Mouse (Mus musculus): ENCODE data around the gene Pnpla2. TPM values are rescaled to one million over a fixed set of nuclear protein-coding genes. Genes with fewer than 3 reads are reported as not detected.
"Not testable (repeated sequence)": the region's sequence is repeated elsewhere in the genome, so short reads cannot be mapped to it uniquely, and the experiment has no call there.

Gene Pnpla2
- total RNA-seq, 4 experiments from 2014 or later = 21.2 to 32.6 (median 27.2) TPM

GRCm38 (mm10) chr7:141446374-141446773 is 8.6 kb upstream of the Pnpla2 start:
- DNase-seq (ENCODE audit: low spot score in 2 of 2) = not testable (repeated sequence)

GRCm38 (mm10) chr7:141447110-141447991 is 7.6 kb upstream of the Pnpla2 start, which contains the start of gene Rplp2:
Rplp2 (plus strand) TSS chr7:141447370.
- DNase-seq (ENCODE audit: low spot score in 2 of 2) = peak; percentile 93 to 94

DNA sequence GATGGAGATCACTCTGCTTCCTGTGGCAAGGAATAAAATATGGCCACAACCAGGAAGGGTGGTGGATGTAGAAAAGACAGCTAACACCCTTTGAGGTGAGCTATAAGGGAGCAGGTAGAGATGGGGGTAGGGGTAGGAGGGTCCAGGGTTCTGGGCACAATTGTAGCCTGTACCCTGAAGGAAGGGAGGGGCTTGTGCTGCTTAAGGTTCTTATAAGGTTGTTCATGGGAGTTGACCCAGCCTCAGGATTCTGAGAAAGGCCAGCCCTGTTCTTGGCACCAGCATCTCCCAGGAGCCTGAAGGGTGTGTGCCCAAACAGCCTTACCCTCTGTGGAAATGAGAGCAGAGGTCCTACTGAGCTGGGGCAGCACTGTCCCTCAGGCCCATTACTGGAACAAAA is 3.1 kb upstream of the Pnpla2 start:
- DNase-seq (ENCODE audit: low spot score in 2 of 2) = no peak

- no peak for DNase-seq (ENCODE audit: low spot score in 2 of 2)
Observed at GRCm38 (mm10) chr7:141453636-141454035, 1.4 kb upstream of the Pnpla2 start.

GRCm38 (mm10) chr7:141455610-141456314 is 764 bp downstream of the Pnpla2 start:
- no peak for DNase-seq (ENCODE audit: low spot score in 2 of 2)

GRCm38 (mm10) chr7:141456739-141457138 is 1.7 kb downstream of the Pnpla2 start:
- no peak for DNase-seq (ENCODE audit: low spot score in 2 of 2)

- no peak for DNase-seq (ENCODE audit: low spot score in 2 of 2)
Observed at GRCm38 (mm10) chr7:141457236-141457635, 2.2 kb downstream of the Pnpla2 start.

DNA sequence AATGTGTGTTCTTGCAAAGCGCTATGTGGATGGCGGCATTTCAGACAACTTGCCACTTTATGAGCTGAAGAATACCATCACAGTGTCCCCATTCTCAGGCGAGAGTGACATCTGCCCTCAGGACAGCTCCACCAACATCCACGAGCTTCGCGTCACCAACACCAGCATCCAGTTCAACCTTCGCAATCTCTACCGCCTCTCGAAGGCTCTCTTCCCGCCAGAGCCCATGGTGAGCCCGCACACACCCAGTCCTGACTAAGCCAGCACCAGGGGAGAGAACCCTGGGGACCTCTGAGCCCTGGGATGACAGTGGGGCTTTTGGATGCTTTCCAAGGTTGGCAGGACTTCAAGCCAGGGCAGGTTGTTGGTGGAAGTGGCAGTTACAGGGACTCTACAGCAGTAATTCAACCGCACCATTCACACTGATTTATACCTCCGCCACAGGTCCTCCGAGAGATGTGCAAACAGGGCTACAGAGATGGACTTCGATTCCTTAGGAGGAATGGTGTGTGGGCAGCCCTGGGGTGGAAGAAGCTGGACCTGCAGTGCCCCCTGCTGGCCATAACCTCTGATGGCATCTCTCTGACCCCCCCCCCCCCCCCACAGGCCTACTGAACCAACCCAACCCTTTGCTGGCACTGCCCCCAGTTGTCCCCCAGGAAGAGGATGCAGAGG is 3.1 kb downstream of the Pnpla2 start:
- no peak for DNase-seq (ENCODE audit: low spot score in 2 of 2)

DNA sequence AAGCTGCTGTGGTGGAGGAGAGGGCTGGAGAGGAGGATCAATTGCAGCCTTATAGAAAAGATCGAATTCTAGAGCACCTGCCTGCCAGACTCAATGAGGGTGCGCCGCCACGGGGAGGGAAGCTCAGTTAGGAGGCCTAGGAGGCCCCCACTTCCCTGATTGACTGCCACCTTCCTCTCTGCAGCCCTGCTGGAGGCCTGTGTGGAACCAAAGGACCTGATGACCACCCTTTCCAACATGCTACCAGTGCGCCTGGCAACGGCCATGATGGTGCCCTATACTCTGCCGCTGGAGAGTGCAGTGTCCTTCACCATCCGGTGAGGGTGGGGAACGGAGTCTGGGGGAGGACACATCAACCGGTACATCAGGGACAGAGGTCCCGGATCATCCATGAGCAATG is 3.7 kb downstream of the Pnpla2 start:
- DNase-seq (ENCODE audit: low spot score in 2 of 2) = no peak

DNA sequence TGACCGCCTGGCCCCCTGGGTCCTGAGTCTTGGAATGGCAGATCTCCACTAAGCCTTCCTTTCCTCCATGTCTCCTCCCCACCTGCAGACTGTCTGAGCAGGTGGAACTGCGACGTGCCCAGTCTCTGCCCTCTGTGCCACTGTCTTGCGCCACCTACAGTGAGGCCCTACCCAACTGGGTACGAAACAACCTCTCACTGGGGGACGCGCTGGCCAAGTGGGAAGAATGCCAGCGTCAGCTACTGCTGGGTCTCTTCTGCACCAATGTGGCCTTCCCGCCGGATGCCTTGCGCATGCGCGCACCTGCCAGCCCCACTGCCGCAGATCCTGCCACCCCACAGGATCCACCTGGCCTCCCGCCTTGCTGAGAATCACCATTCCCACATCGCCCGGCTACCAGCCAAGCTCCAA is 4.3 kb downstream of the Pnpla2 start:
- no peak for DNase-seq (ENCODE audit: low spot score in 2 of 2)

DNA sequence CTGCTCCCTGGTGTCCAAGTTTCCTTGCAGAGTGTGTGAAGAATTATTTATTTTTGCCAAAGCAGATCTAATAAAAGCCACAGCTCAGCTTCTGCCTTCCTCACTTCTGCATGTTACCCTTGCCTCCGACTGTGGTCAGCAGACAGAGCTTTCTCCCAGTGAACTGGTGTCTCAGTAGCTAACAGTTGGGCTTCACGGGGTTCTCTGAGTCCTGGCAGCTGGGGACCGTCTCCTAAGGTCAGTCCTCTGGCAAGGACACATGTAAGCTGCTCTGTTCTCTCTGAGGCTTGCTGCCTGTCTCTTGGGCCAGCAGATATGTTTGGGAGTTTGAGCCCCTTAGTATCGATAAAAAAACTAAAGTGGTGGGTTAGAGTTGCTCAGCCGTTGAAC is 5.0 kb downstream of the Pnpla2 start:
- no peak for DNase-seq (ENCODE audit: low spot score in 2 of 2)

DNA sequence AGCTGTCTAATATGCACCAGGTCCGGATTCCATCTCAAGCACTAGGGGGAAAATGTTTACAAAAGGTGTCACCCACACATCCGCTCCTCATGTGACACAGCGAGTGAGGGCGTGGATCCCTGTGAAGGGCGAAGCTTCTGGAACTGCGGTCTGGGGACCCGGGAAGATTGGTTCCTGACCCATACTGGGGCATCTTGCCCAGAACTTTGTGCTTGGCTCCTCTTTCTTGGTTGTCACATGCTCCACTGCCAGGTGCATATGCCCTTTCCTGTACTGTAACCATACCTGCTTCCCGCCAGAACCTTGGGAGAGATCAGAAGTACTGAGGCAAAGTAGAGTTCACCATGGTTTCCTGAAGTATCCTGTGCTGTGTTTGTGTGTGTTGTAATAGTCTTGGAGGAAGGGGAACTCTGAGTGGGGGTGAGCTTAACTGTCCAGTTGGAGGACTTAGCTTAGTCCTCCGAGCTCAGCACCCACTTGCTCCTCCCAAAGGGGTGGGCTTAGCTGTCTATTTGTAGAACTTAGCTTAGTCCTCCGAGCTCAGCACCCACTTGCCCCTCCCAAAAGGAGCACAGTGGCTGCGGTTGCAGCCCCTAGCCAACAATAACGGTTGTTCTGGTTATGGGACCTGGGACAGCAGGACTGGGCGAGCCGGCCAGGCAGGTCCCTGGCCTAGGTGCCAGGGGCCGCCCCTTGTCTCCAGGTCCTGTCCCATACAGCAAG is 5.6 kb downstream of the Pnpla2 start, which contains the start of gene Cracr2b:
Gene Cracr2b, plus strand, starts transcription at position 704 of the 723 bp plus-strand sequence.
- DNase-seq (ENCODE audit: low spot score in 2 of 2) = no peak

- DNase-seq (ENCODE audit: low spot score in 2 of 2) = no peak
Observed at GRCm38 (mm10) chr7:141461521-141462332, 6.7 kb downstream of the Pnpla2 start.

DNA sequence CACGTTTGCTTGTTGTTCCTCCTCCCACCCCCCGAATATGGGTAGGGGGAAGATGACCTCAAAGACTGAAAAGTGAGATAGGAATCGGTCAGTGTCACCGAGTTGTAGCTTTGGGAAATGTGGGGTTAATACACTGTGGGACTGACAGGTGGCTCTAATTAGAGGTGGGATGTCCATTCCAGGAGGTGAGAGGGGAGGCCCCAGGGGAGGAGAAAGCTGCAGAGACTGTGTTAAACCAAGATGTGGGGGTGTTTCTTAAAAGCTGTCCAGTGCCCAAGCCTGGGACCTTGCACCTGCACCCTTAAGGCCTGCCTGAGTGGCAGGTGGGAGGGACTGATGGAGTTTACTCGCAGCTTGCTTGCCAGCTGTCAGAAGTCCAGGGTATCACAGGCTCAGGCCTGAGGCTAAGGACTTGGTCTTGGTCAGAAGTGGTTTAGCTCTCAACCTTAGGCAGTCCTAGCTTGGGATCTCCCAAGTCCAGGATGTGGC is 7.4 kb downstream of the Pnpla2 start:
- no peak for DNase-seq (ENCODE audit: low spot score in 2 of 2)

DNA sequence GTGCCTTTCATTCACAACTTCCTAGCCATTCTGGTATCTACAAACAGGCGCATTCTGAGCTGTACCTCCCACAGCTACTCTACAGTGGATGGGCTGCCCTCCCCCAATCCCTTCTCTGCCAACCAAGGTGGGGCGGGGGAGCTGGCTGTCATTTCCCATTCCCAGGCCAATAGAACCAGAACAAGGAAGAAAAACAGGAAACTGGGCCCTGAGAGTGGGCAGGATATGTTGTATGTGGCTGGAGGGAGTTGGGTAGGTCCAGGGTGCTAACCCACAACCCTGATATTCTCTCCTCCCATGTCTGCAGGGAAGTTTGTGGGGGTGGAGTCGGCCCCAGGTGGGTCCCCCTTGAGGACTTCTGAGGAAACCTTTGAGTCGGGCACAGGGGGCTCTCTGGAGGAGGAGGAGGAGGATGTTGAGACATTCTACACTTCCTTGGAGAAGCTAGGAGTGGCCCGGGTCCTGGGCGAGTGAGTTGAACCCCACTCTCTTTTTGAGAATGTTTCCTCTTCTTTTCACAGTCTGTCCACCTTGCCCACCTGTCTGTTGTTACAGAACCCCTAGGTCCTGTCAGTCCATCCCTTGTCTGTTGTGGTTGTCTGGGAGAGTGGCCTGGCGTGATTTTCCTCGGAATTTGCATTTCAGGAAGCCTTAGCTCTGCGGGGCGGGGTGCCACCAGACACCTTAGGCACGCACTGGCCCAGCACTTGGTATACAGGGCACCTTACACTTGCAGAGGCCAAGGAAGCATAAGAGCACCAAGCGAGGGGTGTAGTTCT is 9.0 kb downstream of the Pnpla2 start:
- DNase-seq (ENCODE audit: low spot score in 2 of 2) = no peak

GRCm38 (mm10) chr7:141464603-141465201 is 9.7 kb downstream of the Pnpla2 start:
- no peak for DNase-seq (ENCODE audit: low spot score in 2 of 2)

DNA sequence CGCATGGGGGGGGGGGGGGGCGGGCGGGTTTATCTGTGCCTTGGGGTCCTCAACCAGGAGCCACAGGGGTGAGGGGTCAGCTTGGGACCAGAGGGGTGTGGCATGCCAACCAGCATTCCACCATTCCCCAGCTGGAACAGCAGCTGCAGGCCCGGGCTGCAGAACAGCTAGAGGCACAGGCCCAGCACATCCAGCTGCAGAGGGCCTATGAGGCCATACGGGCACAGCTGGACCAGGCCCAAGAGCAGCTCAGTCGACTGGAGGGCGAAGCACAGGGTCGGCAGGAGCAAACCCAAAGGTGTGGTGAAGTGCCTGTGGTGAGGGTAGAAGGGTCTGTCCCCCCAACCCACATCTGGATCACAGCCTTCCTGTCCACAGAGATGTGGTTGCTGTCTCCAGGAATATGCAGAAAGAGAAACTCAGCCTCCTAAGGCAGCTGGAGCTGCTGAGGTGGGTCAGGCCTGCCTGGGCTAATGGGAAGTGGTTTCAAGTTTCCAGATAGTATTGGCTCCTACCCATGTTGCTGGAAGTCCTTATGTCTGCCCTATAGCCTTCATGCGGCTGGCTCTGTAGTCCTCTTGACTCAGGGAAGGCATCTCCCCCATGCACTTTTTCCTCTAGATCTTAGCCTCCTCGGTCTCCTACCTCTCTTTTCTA is 10.5 kb downstream of the Pnpla2 start:
- DNase-seq (ENCODE audit: low spot score in 2 of 2) = no peak

DNA sequence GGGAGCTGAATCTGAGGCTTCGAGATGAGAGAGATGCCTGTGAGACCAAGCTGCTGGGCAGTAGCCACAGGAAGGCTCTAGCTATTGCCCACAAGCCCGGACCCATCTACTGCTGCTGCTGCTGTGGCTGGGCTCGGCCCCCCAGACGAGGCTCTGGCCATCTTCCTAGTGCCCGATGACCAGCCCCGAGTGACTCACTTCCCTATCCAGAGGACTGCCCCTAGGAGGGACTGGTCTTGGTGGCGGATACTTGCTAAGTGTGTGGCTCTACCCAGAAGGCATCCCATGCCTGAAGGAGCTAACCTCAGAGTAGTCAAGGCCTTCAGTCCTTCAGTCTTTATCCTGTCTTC is 11.0 kb downstream of the Pnpla2 start:
- DNase-seq (ENCODE audit: low spot score in 2 of 2) = no peak
